Mouse (Mus musculus) fibroblast of lung, adult 2 months (primary cell): ENCODE results near the gene Rbbp9.

Experiments
- DNase-seq: peaks from one replicate; pipeline ENCODE4 v3.0.0-alpha.2; 2011; ENCODE audit warnings: low read depth

The Rbbp9 gene

GRCm38 (mm10) chr2:144502134-144502533 is 48.5 kb downstream of the Rbbp9 start:
- no peak for DNase-seq
